Mouse (Mus musculus) intestine, embryonic 14.5 days (tissue): Measurements from ENCODE around the gene Serpinf1. TPM values are rescaled to one million over a fixed set of nuclear protein-coding genes. Genes with fewer than 3 reads are reported as not detected.

ENCODE experiments used
- ATAC-seq: fragments of 200-750 bp; cut with Nextera tagmentation; replicated peaks from 2 replicates; pipeline ENCODE4 v1.8.0; 2017; ENCODE audit warnings: low read depth, moderate number of reproducible peaks, moderate TSS enrichment, moderate library complexity; ENCODE audit not compliant: low FRiP score, low TSS enrichment
- DNase-seq: peaks from one replicate; pipeline ENCODE4 v3.0.0-alpha.2; 2018; ENCODE audit warnings: low spot score
- H3K27ac ChIP-seq: fragments of 300-500 bp; sonication (generic); 2 replicates; pipeline ENCODE4 v1.5.1; 2014; ENCODE audit warnings: low read depth, mild to moderate bottlenecking, control low read depth
- H3K27me3 ChIP-seq: fragments of 300-500 bp; sonication (generic); replicated peaks from 2 replicates; pipeline ENCODE4 v1.6.1; 2014; ENCODE audit warnings: low read length, control low read depth; ENCODE audit not compliant: control insufficient read depth, insufficient read depth
- H3K36me3 ChIP-seq: fragments of 300-500 bp; sonication (generic); 2 replicates; pipeline ENCODE4 v1.6.1; 2014; ENCODE audit warnings: low read length, control low read depth; ENCODE audit not compliant: control insufficient read depth, insufficient read depth
- H3K4me1 ChIP-seq: fragments of 300-500 bp; sonication (generic); replicated peaks from 2 replicates; pipeline ENCODE4 v1.6.1; 2014; ENCODE audit warnings: low read length, control low read depth, mixed read lengths; ENCODE audit not compliant: control insufficient read depth, insufficient read depth
- H3K4me2 ChIP-seq: fragments of 300-500 bp; sonication (generic); 2 replicates; pipeline ENCODE4 v1.6.1; 2014; ENCODE audit warnings: low read length
- H3K4me3 ChIP-seq: fragments of 300-500 bp; sonication (generic); 2 replicates; pipeline ENCODE4 v1.5.1; 2014; ENCODE audit warnings: low read depth, low read length, control low read depth, mixed read lengths
- H3K9ac ChIP-seq: fragments of 300-500 bp; sonication (generic); 2 replicates; pipeline ENCODE4 v1.6.1; 2014; ENCODE audit warnings: mild to moderate bottlenecking, low read length
- H3K9me3 ChIP-seq: fragments of 300-500 bp; sonication (generic); 2 replicates; pipeline ENCODE4 v1.6.1; 2016; ENCODE audit warnings: low read length, control low read depth; ENCODE audit not compliant: control insufficient read depth
- WGBS: fragments of 180-500 bp; shearing (Covaris S2); extraction: QIAGEN DNeasy Blood & Tissue Kit; methylation state at CpG from one replicate; pipeline ENCODE4 v1.1.7; 2014; 5-methylcytosine and 5-hydroxymethylcytosine counted together
- polyA plus RNA-seq: library from polyadenylated mRNA; unstranded; fragments of >200 nt; fragmentation: Nextera tagmentation; extraction: Ambion mirVana; gene quantifications from 2 replicates; pipeline ENCODE4 v1.2.1, GENCODE M21; 2014

The Serpinf1 gene
- polyA plus RNA-seq, 1 experiment from 2014 or later: 47.1 TPM

DNA sequence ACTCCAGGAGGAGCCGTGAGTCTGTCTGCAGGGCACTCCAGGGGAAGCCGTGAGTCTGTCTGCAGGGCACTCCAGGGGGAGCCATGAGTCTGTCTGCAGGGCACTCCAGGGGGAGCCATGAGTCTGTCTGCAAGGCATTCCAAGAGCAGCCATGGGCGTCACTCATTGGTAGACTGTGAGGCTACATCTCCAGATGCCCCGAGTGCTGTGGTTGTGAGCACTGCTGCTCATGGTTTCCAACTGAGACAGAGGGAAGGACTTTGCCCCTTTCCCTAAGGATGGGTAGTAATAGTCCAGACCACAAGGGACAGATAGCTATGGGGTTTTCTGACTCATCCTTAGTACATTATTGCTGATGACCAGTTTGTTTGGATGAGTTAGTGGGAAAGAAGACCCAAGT, 16.4 kb downstream of the Serpinf1 start:
- Histone ChIP-seq H3K9ac (no peak overlapping the region), H3K4me3 (no peak overlapping the region), H3K27ac (no peak overlapping the region), H3K4me1 (no peaks in the 10 kb centered on the region), H3K9me3 (no peaks in the 10 kb centered on the region), H3K36me3 (no peaks in the 10 kb centered on the region), H3K4me2 (no peak overlapping the region), H3K27me3 (no peaks in the 10 kb centered on the region)
- ATAC-seq (no peak), DNase-seq (no peak)
- WGBS: 82% methylated on average over 2 of the region's 4 CpGs

DNA sequence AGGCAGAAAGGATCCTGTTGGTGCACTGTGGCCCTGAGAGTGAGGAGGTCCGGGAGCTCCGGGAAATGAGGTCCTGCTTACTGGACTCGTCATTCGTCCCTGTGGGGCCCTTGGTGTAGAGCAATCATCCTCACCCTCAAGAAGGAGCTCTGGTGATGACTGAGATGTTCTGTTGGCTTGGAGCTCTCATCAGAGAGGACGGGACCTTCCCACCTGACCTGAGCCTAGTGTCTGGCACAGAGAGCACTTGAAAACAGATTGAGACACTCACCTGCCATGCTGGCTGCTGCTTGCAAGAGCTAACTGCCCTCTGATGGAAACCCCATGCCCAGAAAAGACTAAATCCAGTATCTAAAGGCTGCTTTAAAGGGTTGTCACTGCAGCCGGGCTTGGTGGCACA, 17.7 kb downstream of the Serpinf1 start:
- H3K4me2 ChIP-seq: no peak overlapping the region
- H3K36me3 ChIP-seq: 0 out of 2 replicates have a peak, but pooled peaks cover 4% of the 10 kb centered on the region
- DNase-seq: no peak
- no peak overlapping the region for H3K9ac ChIP-seq
- no peaks in the 10 kb centered on the region for H3K9me3 ChIP-seq
- 92% methylated on average over 6 of the region's 6 CpGs for WGBS
- no peaks in the 10 kb centered on the region for H3K27me3 ChIP-seq
- H3K4me3 ChIP-seq: no peak overlapping the region
- ATAC-seq: no peak
- H3K27ac ChIP-seq: no peak overlapping the region
- H3K4me1 ChIP-seq: no peaks in the 10 kb centered on the region

- DNase-seq: no peak
- WGBS: 70% methylated on average over 6 of the region's 6 CpGs
- H3K36me3 ChIP-seq: 0 out of 2 replicates have a peak, but pooled peaks cover 4% of the 10 kb centered on the region
Measured at GRCm38 (mm10) chr11:75403301-75404052, 19.0 kb downstream of the Serpinf1 start.

DNA sequence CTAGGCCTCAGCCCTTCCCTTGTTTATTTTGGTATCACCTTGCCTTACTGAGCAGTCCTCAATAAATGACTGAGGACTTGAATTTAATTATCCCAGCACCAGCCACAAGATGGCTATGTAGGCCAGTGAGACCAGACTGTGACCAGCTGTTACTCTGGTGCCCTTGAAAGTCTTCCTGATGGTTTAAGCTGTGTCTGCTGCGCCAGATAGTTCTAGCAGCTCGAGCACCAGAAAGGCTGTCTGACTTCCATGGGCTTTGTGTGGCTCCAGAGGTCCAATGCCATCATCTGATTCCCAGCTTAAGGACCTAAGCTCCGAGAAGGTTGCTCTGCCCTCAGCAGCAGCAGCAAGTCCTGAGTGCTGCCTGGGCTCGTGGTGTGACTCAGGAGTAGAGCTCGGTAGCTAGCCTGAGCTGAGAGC, 20.2 kb downstream of the Serpinf1 start:
- Histone ChIP-seq H3K4me3 (no peak overlapping the region), H3K4me2 (no peak overlapping the region), H3K4me1 (no peaks in the 10 kb centered on the region), H3K36me3 (0 out of 2 replicates have a peak, but pooled peaks cover 4% of the 10 kb centered on the region), H3K27me3 (no peaks in the 10 kb centered on the region), H3K9ac (no peak overlapping the region), H3K9me3 (no peaks in the 10 kb centered on the region), H3K27ac (peak overlapping the region; percentile 30; the same call in 1 of the 2 replicates)
- DNase-seq (peak; percentile 63), ATAC-seq (0 out of 2 replicates have a peak, but pooled peaks have one; percentile 66)
- 55% methylated on average over 5 of the region's 5 CpGs for WGBS

More at GRCm38 (mm10) chr11:75403301-75404052, 19.0 kb downstream of the Serpinf1 start:
- ATAC-seq: no peak
- no peak overlapping the region for H3K4me3 ChIP-seq
- no peaks in the 10 kb centered on the region for H3K9me3 ChIP-seq
- H3K27me3 ChIP-seq: no peaks in the 10 kb centered on the region
- no peak overlapping the region for H3K27ac ChIP-seq
- H3K4me2 ChIP-seq: no peak overlapping the region
- no peaks in the 10 kb centered on the region for H3K4me1 ChIP-seq
- H3K9ac ChIP-seq: no peak overlapping the region

- no peaks in the 10 kb centered on the region for H3K4me1 ChIP-seq
- no peak overlapping the region for H3K4me3 ChIP-seq
- 78% methylated on average over 9 of the region's 9 CpGs for WGBS
Measured at GRCm38 (mm10) chr11:75400099-75400498, 22.4 kb downstream of the Serpinf1 start.

GRCm38 (mm10) chr11:75399411-75399841, 23.1 kb downstream of the Serpinf1 start:
- DNase-seq: no peak
- H3K4me1 ChIP-seq: no peaks in the 10 kb centered on the region
- H3K27me3 ChIP-seq: no peaks in the 10 kb centered on the region
- H3K4me3 ChIP-seq: no peak overlapping the region
- 88% methylated on average over 11 of the region's 11 CpGs for WGBS
- no peak overlapping the region for H3K27ac ChIP-seq
- H3K36me3 ChIP-seq: 0 out of 2 replicates have a peak, but pooled peaks cover 4% of the 10 kb centered on the region
- H3K4me2 ChIP-seq: no peak overlapping the region
- no peak overlapping the region for H3K9ac ChIP-seq
- H3K9me3 ChIP-seq: no peaks in the 10 kb centered on the region
- no peak for ATAC-seq

More at GRCm38 (mm10) chr11:75400099-75400498, 22.4 kb downstream of the Serpinf1 start:
- H3K9me3 ChIP-seq: no peaks in the 10 kb centered on the region
- no peak overlapping the region for H3K4me2 ChIP-seq
- H3K9ac ChIP-seq: no peak overlapping the region
- ATAC-seq (no peak), DNase-seq (no peak)
- H3K27me3 ChIP-seq: no peaks in the 10 kb centered on the region
- no peak overlapping the region for H3K27ac ChIP-seq
- 0 out of 2 replicates have a peak, but pooled peaks cover 4% of the 10 kb centered on the region for H3K36me3 ChIP-seq

- DNase-seq (no peak), ATAC-seq (no peak)
- no peaks in the 10 kb centered on the region for H3K27me3 ChIP-seq
- no peak overlapping the region for H3K4me3 ChIP-seq
- no peak overlapping the region for H3K27ac ChIP-seq
- WGBS: 82% methylated on average over 7 of the region's 7 CpGs
- H3K9me3 ChIP-seq: no peaks in the 10 kb centered on the region
- H3K9ac ChIP-seq: no peak overlapping the region
- H3K36me3 ChIP-seq: 0 out of 2 replicates have a peak, but pooled peaks cover 4% of the 10 kb centered on the region
- no peaks in the 10 kb centered on the region for H3K4me1 ChIP-seq
- H3K4me2 ChIP-seq: no peak overlapping the region
Measured at GRCm38 (mm10) chr11:75397452-75397851, 25.0 kb downstream of the Serpinf1 start.

- H3K27me3 ChIP-seq: no peaks in the 10 kb centered on the region
- 76% methylated on average over 1 of the region's 1 CpGs for WGBS
- no peak for ATAC-seq
Measured at GRCm38 (mm10) chr11:75395611-75396010, 26.9 kb downstream of the Serpinf1 start.

More at GRCm38 (mm10) chr11:75395611-75396010, 26.9 kb downstream of the Serpinf1 start:
- no peak overlapping the region for H3K27ac ChIP-seq
- H3K4me2 ChIP-seq: no peak overlapping the region
- H3K9me3 ChIP-seq: no peaks in the 10 kb centered on the region
- H3K4me1 ChIP-seq: no peaks in the 10 kb centered on the region
- 0 out of 2 replicates have a peak, but pooled peaks cover 1% of the 10 kb centered on the region for H3K36me3 ChIP-seq
- DNase-seq: no peak
- no peak overlapping the region for H3K9ac ChIP-seq
- H3K4me3 ChIP-seq: no peak overlapping the region
